Mouse (Mus musculus) ES-E14 (cell line): ENCODE measurements around the gene Sh2d5. TPM values are rescaled to one million over a fixed set of nuclear protein-coding genes. Genes with fewer than 3 reads are reported as not detected.

ENCODE experiments used
- DNase-seq: peaks from one replicate; pipeline ENCODE4 v3.0.0-alpha.2; 2013; ENCODE audit warnings: low read depth, low spot score
- H3K27ac ChIP-seq: 2 replicates; pipeline ENCODE4 v1.5.1; 2012; ENCODE audit warnings: low read depth, mild to moderate bottlenecking, low read length, moderate library complexity, mixed read lengths; ENCODE audit not compliant: poor library complexity, insufficient read depth, severe bottlenecking
- H3K36me3 ChIP-seq: 2 replicates; pipeline ENCODE4 v1.6.1; 2012; ENCODE audit warnings: mild to moderate bottlenecking, low read length, moderate library complexity, mixed read lengths; ENCODE audit not compliant: control insufficient read depth, poor library complexity, insufficient read depth, severe bottlenecking
- H3K4me1 ChIP-seq, 2 experiments: fragments of 150-350 bp in 1 of 2; sonication (generic) in 1 of 2; 2 replicates each; pipeline ENCODE4 v1.6.1; 2012; ENCODE audit warnings: low read length in 2 of 2, mild to moderate bottlenecking in 1 of 2, mixed read lengths in 1 of 2; ENCODE audit not compliant: control insufficient read depth in 2 of 2, insufficient read depth in 2 of 2, poor library complexity in 1 of 2
- H3K4me3 ChIP-seq, 2 experiments: fragments of 150-350 bp in 1 of 2; sonication (generic) in 1 of 2; 2 replicates each; pipeline ENCODE4 v1.5.1; 2012; ENCODE audit warnings: low read length in 2 of 2, low read depth in 1 of 2, mild to moderate bottlenecking in 1 of 2, mixed read lengths in 1 of 2; ENCODE audit not compliant: insufficient read depth in 1 of 2, poor library complexity in 1 of 2, severe bottlenecking in 1 of 2
- H3K9ac ChIP-seq: 2 replicates; pipeline ENCODE4 v1.6.1; 2012; ENCODE audit warnings: low read depth, mild to moderate bottlenecking, low read length, mixed read lengths; ENCODE audit not compliant: poor library complexity, insufficient read depth, severe bottlenecking
- H3K9me3 ChIP-seq: fragments of 150-350 bp; sonication (generic); 2 replicates; pipeline ENCODE4 v1.6.1; 2012; ENCODE audit warnings: low read depth, mild to moderate bottlenecking, low read length; ENCODE audit not compliant: control insufficient read depth, insufficient read depth
- CHD2 ChIP-seq: IDR thresholded peaks from 2 replicates; pipeline ENCODE4 v1.6.1; 2014; ENCODE audit warnings: mild to moderate bottlenecking, low read depth, low read length, inconsistent platforms
- HCFC1 ChIP-seq: IDR thresholded peaks from 2 replicates; pipeline ENCODE4 v1.6.1; 2012; ENCODE audit warnings: low read length, inconsistent platforms, borderline replicate concordance; ENCODE audit not compliant: insufficient read depth
- MAFK ChIP-seq: IDR thresholded peaks from 2 replicates; pipeline ENCODE4 v1.6.1; 2014; ENCODE audit warnings: mild to moderate bottlenecking, low read depth, low read length, inconsistent platforms; ENCODE audit not compliant: insufficient read depth
- ZC3H11A ChIP-seq: IDR thresholded peaks from 2 replicates; pipeline ENCODE4 v1.6.1; 2012; ENCODE audit warnings: low read depth, mild to moderate bottlenecking, inconsistent platforms, low read length, borderline replicate concordance
- ZNF384 ChIP-seq: IDR thresholded peaks from 2 replicates; pipeline ENCODE4 v1.6.1; 2012; ENCODE audit warnings: low read depth, low read length, inconsistent platforms
- in situ Hi-C, 2 experiments: fragments of 600-800 bp; cut with MboI; formaldehyde crosslinking; loops; one replicate each; pipeline ENCODE4 v1.15.1; 2025; ENCODE audit warnings: low sequenced_read_pairs in 2 of 2, inconsistent platforms in 1 of 2; ENCODE audit not compliant: unreplicated experiment in 2 of 2
- total RNA-seq: library from RNA; depleted of rRNA; stranded (reverse); fragments of 300-350 nt; gene quantifications from 2 replicates; pipeline ENCODE4 v1.2.3, GENCODE M21; 2012

Sh2d5 gene
- total RNA-seq, 1 experiment: 2.9 TPM

DNA sequence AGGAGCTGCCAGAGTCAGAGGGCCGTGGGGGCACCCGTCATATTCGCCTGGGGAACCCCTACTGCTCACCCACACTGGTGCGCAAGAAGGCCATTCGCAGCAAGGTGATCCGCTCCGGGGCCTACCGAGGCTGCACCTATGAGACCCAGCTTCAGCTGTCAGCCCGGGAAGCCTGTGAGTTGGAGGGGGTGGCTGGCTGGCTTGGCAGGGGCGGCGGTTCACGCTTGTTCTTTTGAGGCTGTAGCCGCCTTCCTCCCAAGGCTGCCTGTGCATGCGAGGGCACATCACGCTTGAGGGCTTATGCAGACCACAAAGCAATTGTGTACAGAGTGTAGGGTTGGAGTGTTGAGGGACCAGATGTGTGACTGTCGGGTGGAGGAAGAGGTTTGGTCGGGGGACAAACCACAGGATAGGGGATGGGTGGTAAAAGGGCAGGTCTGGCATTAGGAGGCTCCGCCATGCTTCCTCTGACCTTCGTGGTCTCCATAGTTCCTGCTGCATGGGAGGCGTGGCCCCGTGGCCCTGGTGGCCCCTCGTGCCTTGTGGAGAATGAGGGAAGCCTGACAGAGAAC is 7.0 kb downstream of the Sh2d5 start:
- H3K4me3 ChIP-seq: no peak overlapping the region
- H3K9ac ChIP-seq: no peak overlapping the region
- in situ Hi-C loops: no loop called here
- TF ChIP-seq MAFK: no peak
- no peak for TF ChIP-seq CHD2
- H3K27ac ChIP-seq: no peak overlapping the region
- peaks cover 2 to 4% of the 10 kb centered on the region in 2 experiments; a peak in 1 of 4 replicates for H3K4me1 ChIP-seq
- no peaks in the 10 kb centered on the region for H3K9me3 ChIP-seq
- peaks cover 2% of the 10 kb centered on the region; the same call in 1 of the 2 replicates for H3K36me3 ChIP-seq
- DNase-seq: no peak

DNA sequence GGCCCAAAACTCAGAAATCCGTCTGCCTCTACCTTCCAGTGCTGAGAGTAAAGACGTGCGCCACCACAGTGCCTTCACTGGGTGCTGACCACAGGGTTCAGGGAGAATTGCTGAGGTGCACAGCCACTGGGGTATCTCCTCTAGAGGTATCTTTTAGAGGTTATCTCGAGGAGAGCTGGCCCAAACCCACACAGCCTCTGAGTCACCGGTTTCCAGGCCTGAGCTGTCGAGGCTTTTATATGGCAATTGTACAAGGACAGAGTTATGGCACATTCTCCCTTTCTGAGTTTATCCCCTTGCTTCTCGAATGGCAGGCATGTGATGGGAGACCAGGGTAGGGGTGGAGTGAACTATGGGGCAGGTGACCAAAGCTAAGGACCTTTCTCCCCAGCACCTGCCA is 8.5 kb downstream of the Sh2d5 start:
- Histone ChIP-seq H3K9me3 (no peaks in the 10 kb centered on the region), H3K4me1 (peaks cover 0 to 2% of the 10 kb centered on the region in 2 experiments; a peak in 1 of 4 replicates), H3K9ac (no peak overlapping the region), H3K27ac (no peak overlapping the region), H3K36me3 (peaks cover 2% of the 10 kb centered on the region; the same call in 1 of the 2 replicates), H3K4me3 (no peak overlapping the region)
- no peak for DNase-seq
- in situ Hi-C loops: no loop called here
- TF ChIP-seq ZNF384 (no peak), MAFK (no peak), CHD2 (no peak), HCFC1 (no peak)

DNA sequence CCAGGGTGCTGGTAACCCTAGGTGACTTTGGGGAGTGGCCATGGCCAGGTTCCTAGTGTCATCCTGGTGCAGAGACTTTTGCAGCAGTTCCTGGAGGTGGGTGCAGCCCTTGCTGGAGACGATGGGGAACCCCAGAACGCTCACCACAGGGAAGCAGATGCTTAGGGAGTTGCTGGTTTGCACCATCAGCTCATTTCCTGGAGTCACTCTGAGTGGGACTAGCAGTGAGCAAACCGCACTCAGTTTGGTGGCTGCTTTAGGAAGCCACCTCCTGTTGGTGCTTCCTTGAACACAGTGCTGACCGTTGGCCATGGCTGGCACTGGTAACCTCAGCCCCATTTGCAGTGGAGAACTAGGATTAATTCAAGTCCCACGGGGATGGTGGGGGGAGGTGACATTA is 9.3 kb downstream of the Sh2d5 start:
- TF ChIP-seq MAFK: no peak
- in situ Hi-C loops: no loop called here
- DNase-seq: no peak

DNA sequence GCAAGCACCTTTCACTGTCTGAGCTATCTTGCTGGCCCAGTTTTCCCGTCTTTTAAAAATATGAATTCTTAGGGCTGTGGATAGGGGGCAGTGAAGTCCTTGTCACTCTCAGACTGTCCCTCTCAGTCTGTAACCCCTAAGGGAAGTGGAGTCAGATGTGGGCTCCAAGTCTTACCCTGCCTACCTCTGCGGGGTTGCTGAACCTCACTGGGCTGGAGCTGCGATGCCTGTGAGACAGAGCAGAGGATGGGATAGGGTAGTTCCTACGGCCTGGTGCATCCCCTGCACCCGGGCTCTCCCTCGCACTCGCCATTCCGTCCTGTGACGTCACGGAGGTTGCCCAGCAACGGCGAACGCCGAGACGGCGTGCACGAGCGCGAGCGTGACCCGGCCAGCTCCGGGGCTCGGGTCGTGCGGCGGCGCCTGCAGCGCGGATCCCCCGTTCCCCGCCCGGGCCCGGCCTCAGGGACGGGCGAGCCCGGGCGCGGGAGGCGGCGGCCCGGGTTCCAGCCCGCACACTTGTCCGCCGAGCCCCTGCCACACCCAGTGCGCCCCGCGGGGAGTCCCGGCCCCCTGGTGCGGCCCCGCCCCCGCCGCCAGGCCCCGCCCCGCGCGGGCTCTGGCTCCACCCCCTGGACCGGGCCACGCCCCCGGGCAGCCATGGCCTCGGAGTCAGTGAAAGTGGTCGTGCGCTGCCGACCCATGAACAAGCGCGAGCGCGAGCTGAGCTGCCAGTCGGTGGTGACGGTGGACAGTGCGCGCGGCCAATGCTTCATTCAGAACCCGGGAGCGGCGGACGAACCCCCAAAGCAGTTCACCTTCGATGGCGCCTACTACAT is 11.9 kb downstream of the Sh2d5 start:
- no peak overlapping the region for H3K27ac ChIP-seq
- H3K4me1 ChIP-seq: peaks cover 0 to 2% of the 10 kb centered on the region in 2 experiments; a peak in 1 of 4 replicates
- peaks cover 2% of the 10 kb centered on the region; the same call in 1 of the 2 replicates for H3K36me3 ChIP-seq
- 0 out of 2 replicates have a peak, but pooled peaks have one; percentile 22 for TF ChIP-seq HCFC1
- TF ChIP-seq ZNF384: no peak
- TF ChIP-seq CHD2: no peak
- no peak for TF ChIP-seq ZC3H11A
- TF ChIP-seq MAFK: no peak
- no peaks in the 10 kb centered on the region for H3K9me3 ChIP-seq
- H3K4me3 ChIP-seq: peak overlapping the region; percentile 70 to 86
- DNase-seq: peak; percentile 59
- in situ Hi-C loops: no loop called here
- H3K9ac ChIP-seq: peak overlapping the region; percentile 56

More for the DNA sequence above, 9.3 kb downstream of the Sh2d5 start:
- H3K4me1 ChIP-seq: peaks cover 0 to 2% of the 10 kb centered on the region in 2 experiments; a peak in 1 of 4 replicates
- H3K4me3 ChIP-seq: no peak overlapping the region
- H3K9me3 ChIP-seq: no peaks in the 10 kb centered on the region
- H3K27ac ChIP-seq: no peak overlapping the region
- H3K36me3 ChIP-seq: peaks cover 2% of the 10 kb centered on the region; the same call in 1 of the 2 replicates
- no peak overlapping the region for H3K9ac ChIP-seq

DNA sequence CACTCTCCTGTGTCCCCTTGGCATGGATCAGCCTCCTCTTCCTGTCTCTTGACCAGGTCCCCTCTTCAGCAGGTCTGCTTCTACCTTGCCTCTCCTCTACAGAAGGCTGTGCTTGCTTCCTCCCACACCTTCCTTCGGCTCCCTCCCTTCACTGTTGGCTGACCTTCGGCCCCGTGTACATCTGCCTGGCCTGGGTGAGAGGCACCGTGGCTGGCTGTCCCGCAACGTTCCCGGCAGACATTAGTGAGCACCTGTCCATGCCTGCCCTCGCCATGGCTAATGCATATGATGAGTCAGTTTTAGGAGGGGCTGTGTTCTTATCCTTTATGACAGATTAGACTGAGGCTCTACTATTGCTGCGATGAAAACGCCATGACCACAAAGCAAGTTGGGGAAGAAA is 17.7 kb downstream of the Sh2d5 start:
- Histone ChIP-seq H3K4me1 (no peaks in the 10 kb centered on the region), H3K27ac (no peak overlapping the region), H3K4me3 (no peak overlapping the region), H3K9me3 (no peaks in the 10 kb centered on the region), H3K9ac (no peak overlapping the region), H3K36me3 (no peaks in the 10 kb centered on the region)
- in situ Hi-C loops: no loop called here
- no peak for TF ChIP-seq HCFC1
- TF ChIP-seq ZNF384: no peak
- TF ChIP-seq CHD2: no peak
- no peak for TF ChIP-seq MAFK
- no peak for TF ChIP-seq ZC3H11A
- DNase-seq: no peak
